Mouse (Mus musculus): ENCODE results near the gene Prkd3. TPM values are rescaled to one million over a fixed set of nuclear protein-coding genes. Genes with fewer than 3 reads are reported as not detected.

Gene Prkd3
- total RNA-seq, 2 experiments from 2014 or later = 49.8 to 52.7 TPM

GRCm38 (mm10) chr17:79014911-79015685 lies 5.5 kb downstream of the Prkd3 start:
- peak; percentile 84 for ATAC-seq (replicated peaks; ENCODE audit: poor library complexity, severe bottlenecking)

- no peak for ATAC-seq (replicated peaks; ENCODE audit: poor library complexity, severe bottlenecking)
These were observed 7.0 kb downstream of the Prkd3 start for GRCm38 (mm10) chr17:79013625-79014024.

DNA sequence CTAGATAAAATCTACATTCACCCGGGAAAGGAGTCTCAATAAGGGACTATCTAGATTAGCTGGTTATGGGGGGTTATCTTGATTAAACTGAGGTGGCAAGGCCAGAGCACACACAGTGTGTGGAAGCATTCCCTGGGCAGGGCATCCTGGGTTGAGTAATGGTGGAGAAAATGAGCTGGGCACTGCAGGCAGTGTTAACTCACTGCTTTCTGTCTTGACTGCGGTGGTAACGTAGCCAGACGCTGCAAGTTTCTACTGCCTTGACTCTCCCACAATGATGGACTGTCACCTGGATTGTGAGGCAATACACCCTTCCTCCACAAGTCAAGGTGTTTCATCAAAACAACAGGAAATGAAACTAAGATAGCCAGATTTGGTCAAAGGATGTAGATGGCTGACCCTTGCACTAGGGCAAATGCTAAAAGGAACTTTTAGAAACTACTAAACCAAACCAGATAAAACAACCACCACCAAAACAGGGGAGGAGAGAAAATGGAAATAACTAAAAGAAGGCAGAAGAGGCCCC lies 20.8 kb downstream of the Prkd3 start:
- ATAC-seq (replicated peaks; ENCODE audit: poor library complexity, severe bottlenecking) = peak; percentile 62

GRCm38 (mm10) chr17:78999189-78999588 lies 21.4 kb downstream of the Prkd3 start:
- ATAC-seq (replicated peaks; ENCODE audit: poor library complexity, severe bottlenecking) = peak; percentile 71

DNA sequence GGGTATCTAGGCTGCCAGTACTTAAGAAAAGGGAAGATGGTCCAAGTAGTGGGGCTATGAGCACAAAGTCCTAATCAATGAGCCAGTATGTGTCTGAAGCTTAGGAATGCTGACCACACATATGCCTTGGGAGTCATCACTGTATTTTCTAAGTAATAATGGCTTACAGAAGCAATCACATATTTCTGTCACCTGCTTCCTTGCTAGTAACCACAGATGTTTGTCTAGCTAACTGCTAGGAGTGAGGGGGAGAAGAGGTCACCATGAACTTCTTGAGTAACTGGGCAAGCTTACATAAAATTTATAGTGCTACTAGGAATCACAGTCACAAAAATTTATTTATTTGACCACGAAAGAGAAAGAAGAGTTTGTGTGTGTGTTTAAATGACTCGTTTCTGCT lies 22.5 kb downstream of the Prkd3 start:
- ATAC-seq (replicated peaks; ENCODE audit: poor library complexity, severe bottlenecking) = no peak

- no peak for ATAC-seq (replicated peaks; ENCODE audit: poor library complexity, severe bottlenecking)
These were observed 25.4 kb downstream of the Prkd3 start for GRCm38 (mm10) chr17:78994931-78995820.

GRCm38 (mm10) chr17:78994382-78994781 lies 26.2 kb downstream of the Prkd3 start:
- ATAC-seq (replicated peaks; ENCODE audit: poor library complexity, severe bottlenecking) = no peak

- no peak for ATAC-seq (replicated peaks; ENCODE audit: poor library complexity, severe bottlenecking)
These were observed 26.9 kb downstream of the Prkd3 start for GRCm38 (mm10) chr17:78993670-78994069.

DNA sequence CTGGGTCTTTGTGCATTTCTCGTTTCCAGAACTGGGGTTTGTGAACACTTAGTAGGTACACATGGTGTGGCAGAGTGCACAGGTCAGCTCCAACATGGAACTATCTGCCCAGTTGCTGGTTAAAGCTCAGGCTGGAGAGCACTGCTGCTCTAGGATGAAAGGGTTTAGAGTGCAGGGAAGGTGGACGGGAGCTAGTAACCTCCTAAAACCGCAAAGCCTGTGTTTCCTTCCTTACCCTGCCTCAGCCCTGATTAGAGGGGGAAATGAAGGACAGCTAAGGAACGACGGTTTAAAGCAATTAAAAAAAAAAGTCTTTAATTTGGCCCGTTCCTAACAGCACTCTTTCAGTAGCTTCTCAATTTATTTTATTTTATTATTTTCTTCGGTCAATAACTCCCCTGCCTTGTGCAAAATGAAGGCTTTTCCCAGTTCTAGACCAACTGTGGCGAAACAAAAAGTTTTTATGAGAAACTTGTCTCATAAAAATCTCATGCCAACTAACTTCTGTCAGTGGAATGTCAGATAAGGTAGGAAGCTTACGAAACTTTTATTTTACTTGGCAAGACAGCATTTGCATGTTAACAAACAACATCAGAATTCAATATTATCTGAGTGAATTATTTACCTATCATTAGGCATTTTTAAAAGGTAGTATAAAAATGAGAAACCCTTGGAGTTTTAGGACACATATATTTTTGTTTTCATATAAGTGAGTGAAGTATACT lies 28.2 kb downstream of the Prkd3 start:
- peak; percentile 79 for ATAC-seq (replicated peaks; ENCODE audit: poor library complexity, severe bottlenecking)

GRCm38 (mm10) chr17:78991549-78991948 lies 29.1 kb downstream of the Prkd3 start:
- no peak for ATAC-seq (replicated peaks; ENCODE audit: poor library complexity, severe bottlenecking)

- ATAC-seq (replicated peaks; ENCODE audit: poor library complexity, severe bottlenecking) = peak; percentile 30; the same call in 1 of the 2 replicates
These were observed 31.6 kb downstream of the Prkd3 start for GRCm38 (mm10) chr17:78989015-78989414.

DNA sequence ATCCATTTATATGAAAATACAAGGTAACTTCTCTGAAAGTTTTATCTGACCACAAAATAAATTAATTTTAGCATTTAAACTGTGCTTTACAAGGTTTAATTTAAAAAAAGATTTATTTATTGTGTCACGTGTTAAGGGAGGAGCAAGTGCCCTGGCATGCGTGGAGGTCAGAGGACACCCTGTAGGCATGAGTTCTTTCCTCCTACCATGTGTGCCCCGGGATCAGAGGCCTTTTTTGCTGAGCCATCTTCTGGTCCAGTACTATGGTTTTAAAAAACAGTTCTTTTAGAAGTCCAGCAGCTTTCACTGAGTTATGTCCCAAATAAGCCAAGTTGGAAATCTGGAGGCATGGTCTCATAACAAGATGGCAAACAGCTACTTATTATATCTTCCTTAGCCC lies 36.9 kb downstream of the Prkd3 start:
- ATAC-seq (replicated peaks; ENCODE audit: poor library complexity, severe bottlenecking) = no peak

DNA sequence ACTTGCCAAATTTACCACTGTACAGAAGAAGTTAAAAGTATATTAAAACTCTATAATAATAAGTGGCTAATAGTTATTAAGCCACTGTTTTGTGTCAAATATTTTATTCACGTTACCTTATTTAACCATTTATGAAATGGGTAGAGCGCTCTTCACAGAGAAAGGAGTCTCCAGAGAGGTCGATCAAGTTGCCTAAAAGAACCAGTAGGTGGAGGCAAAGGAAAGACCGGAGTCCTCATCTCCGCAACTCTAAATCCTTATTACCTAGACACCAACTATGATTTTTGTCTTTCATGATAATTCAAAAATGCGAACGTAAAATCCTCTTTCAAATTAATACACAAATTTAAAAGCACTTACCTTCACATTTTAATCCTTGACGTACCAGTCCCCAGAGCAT lies 37.5 kb downstream of the Prkd3 start:
- no peak for ATAC-seq (replicated peaks; ENCODE audit: poor library complexity, severe bottlenecking)

DNA sequence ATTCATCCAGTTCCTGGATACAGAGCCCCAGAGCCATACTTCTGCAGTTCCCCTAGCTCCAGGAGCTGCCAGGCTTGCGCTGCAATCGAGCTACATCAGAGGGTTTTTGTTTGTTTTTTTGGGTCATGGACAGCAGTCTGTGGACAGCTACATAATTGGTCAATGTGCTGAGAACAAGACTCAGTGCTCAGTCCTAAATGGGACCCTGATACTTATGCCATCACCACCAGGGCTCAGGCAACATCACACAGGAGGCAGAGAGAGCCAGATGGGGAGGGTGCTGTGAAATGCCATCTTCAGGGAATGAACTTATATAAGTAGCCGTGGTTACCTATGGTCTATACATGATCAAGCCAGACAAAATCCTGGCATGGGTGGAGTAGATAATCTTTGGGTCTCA lies 52.1 kb downstream of the Prkd3 start:
- ATAC-seq (replicated peaks; ENCODE audit: poor library complexity, severe bottlenecking) = no peak

DNA sequence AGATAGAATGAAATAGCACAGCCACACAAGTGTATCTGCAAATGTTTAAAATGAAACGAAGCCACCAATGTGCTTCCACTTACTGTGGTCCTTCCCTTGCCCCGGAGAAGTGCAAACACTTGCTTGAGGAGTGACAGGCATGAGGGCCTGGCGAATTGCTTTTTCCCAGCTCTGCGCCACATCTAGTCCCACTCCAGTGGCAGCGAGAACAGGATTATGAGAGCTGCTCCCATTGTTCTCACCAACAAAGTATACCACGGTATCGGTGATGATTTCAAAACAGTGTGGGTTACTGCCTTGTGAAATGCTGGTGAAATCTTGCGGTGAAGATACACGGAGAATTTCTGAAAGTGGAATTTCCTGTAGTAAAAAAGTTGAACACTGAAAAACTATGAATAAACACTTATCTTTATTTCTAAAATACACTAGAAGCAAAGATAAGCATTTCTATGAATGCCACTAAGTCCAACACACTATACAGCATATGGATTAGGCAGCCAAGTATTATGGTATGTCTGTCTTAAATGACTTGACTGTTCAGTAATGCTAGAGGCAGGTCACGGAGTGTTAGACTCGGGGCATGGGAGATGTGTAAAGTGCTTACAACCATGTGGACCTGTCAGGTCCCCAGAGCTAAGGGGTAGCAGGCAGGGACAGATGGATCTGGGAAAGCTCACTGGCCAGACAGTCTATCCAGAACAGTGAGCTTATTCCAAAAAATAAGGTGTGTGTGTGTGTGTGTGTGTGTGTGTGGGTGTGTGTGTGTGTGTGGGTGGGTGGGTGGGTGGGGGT lies 54.3 kb downstream of the Prkd3 start:
- ATAC-seq (replicated peaks; ENCODE audit: poor library complexity, severe bottlenecking) = peak; percentile 96

GRCm38 (mm10) chr17:78964387-78964786 lies 56.2 kb downstream of the Prkd3 start:
- ATAC-seq (replicated peaks; ENCODE audit: poor library complexity, severe bottlenecking) = no peak

DNA sequence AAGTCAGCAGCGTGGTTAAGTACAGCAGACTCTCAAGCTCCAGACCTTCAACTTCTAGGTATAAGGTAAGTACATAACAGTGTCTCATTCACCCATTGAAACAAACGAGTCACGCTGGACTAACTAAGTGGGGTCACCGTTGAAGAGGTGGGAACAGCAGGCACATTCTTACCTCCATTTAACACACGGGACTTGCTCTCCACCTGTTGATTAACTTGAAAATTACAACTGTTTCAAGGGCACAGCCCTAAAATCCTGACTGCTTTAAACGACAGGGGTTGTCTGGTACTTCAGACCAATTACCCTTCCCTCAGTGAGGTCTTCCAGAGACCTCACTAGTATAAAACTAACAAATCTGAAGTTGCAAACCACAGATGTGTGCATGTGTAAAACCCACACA lies 61.1 kb downstream of the Prkd3 start:
- no peak for ATAC-seq (replicated peaks; ENCODE audit: poor library complexity, severe bottlenecking)

- no peak for ATAC-seq (replicated peaks; ENCODE audit: poor library complexity, severe bottlenecking)
These were observed 67.4 kb downstream of the Prkd3 start for GRCm38 (mm10) chr17:78953240-78953639.

DNA sequence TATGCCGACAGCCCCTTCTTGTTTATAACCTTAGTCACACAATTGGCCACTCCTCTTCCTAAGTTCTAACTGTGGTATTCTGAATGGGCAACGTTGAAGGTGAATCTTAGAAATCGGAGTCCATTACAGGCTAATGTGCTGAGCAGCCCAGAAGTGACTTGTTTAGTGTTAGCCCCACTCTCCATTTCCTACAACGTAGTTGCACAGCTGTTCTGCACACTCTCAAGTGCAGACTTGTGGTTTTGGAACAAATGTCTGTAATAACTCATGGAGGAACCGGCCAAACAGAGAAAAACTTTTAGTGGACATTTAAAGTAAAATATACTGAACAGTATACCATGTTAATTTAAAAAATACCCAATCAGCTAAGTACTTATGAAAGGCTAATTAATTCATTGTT lies 68.5 kb downstream of the Prkd3 start:
- no peak for ATAC-seq (replicated peaks; ENCODE audit: poor library complexity, severe bottlenecking)

DNA sequence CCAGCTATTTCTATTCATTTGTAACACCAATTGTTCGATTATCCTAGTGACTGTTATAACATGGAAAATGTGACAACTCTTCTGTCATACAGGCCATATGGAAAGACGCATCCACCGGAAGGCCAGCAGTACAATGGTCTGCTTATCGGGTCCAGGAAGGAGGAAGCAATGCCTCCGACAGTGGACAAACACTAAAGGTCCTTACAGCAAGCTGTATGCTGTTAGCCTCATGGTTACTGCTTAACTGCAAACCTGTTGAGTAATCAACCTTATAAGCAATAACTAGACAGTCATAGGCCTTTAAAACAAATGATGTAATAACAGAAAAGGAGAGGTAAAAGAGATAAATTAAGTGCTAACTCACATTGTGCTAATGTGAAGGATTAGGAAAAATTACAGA lies 69.4 kb downstream of the Prkd3 start:
- peak; percentile 42; the same call in 1 of the 2 replicates for ATAC-seq (replicated peaks; ENCODE audit: poor library complexity, severe bottlenecking)

Measured in granulocyte monocyte progenitor cell, adult 5-6 weeks (primary cell).